Mouse (Mus musculus) testis, adult 2 months (tissue): ENCODE results near the gene Pmfbp1.

Experiments
- CTCF ChIP-seq: fragments of 200-500 bp; IDR thresholded peaks from 2 replicates; pipeline ENCODE4 v1.5.1; 2012; ENCODE audit warnings: low read depth, mild to moderate bottlenecking, inconsistent platforms, low read length, moderate library complexity; ENCODE audit not compliant: control insufficient read depth, insufficient read depth, insufficient replicate concordance
- POLR2A ChIP-seq: fragments of 200-500 bp; IDR thresholded peaks from 2 replicates; pipeline ENCODE4 v1.6.1; 2012; ENCODE audit warnings: low read depth, mild to moderate bottlenecking, inconsistent platforms, low read length, moderate library complexity; ENCODE audit not compliant: control insufficient read depth

GRCm38 (mm10) chr8:109505560-109505959 lies 11.7 kb downstream of the Pmfbp1 start:
- TF ChIP-seq CTCF: no peak
- TF ChIP-seq POLR2A: no peak
